ENCODE assay signal across 8 mouse cellular contexts in the genomic region with DNA sequence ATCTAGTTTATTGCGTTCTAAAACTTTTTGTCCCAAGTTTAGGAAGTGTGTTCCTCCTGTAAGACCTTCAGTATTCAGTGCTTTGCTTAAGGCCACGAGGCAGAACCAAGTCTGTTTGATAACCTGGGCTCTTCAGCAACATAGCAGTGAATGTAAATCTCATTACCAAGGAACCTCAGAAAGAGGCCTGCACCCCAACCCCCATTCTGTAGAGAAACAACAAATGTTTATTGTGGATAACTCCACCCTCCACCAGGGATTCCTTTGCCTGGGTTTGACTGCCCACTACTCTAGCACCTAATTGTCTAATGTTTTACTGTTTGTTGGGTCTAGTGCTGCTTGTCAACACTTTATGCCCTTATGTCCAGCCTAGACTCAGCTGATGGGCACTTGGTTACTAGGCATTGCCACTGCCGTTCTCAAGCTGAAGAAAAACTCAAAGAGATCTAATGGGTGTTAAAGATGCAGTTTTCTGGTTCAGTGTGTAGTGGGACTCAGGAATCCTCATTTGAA. TPM values are rescaled to one million over a fixed set of nuclear protein-coding genes. Genes with fewer than 3 reads are reported as not detected.
DNase-seq lines count a peak whose midpoint lies in the region; ATAC-seq lines count a peak whose summit lies in the region.

No protein-coding gene starts in this region.

- H3K9me3 ChIP-seq in lung, embryonic 15.5 days = no peaks in the 10 kb centered on the region
- no peaks in the 10 kb centered on the region for H3K9me3 ChIP-seq in embryonic facial prominence, embryonic 11.5 days (replicated peaks; ENCODE audit: control insufficient read depth, low read length)
- no peaks in the 10 kb centered on the region for H3K9me3 ChIP-seq in intestine, embryonic 16.5 days (ENCODE audit: control insufficient read depth, low read length)
- H3K9me3 ChIP-seq in neural tube, embryonic 15.5 days (replicated peaks) = no peaks in the 10 kb centered on the region

- peak overlapping the region; percentile 97 for H3K9ac ChIP-seq in lung, embryonic 15.5 days
- peak overlapping the region; percentile 84 for H3K9ac ChIP-seq in embryonic facial prominence, embryonic 11.5 days (replicated peaks; ENCODE audit: low read length)
- peak overlapping the region; percentile 81 for H3K9ac ChIP-seq in intestine, embryonic 16.5 days (ENCODE audit: low read depth, low read length)
- H3K9ac ChIP-seq in neural tube, embryonic 15.5 days (replicated peaks) = peak overlapping the region; percentile 94

- H3K4me1 ChIP-seq in lung, embryonic 15.5 days = peaks cover 22% of the 10 kb centered on the region
- peaks cover 2% of the 10 kb centered on the region; the same call in 1 of the 2 replicates for H3K4me1 ChIP-seq in embryonic facial prominence, embryonic 11.5 days (ENCODE audit: control insufficient read depth, insufficient read depth, low read length)
- peaks cover 6% of the 10 kb centered on the region; the same call in 1 of the 2 replicates for H3K4me1 ChIP-seq in intestine, embryonic 16.5 days (ENCODE audit: control insufficient read depth, insufficient read depth, low read length)
- H3K4me1 ChIP-seq in neural tube, embryonic 15.5 days = peaks cover 26% of the 10 kb centered on the region

- H3K4me2 ChIP-seq in lung, embryonic 15.5 days = peak overlapping the region; percentile 86
- H3K4me2 ChIP-seq in embryonic facial prominence, embryonic 11.5 days (ENCODE audit: low read depth, low read length) = peak overlapping the region; percentile 83
- H3K4me2 ChIP-seq in intestine, embryonic 16.5 days (ENCODE audit: low read depth, low read length) = peak overlapping the region; percentile 85
- H3K4me2 ChIP-seq in neural tube, embryonic 15.5 days = peak overlapping the region; percentile 70

- peak overlapping the region; percentile 70 for H3K4me3 ChIP-seq in lung, embryonic 15.5 days
- H3K4me3 ChIP-seq in embryonic facial prominence, embryonic 11.5 days (ENCODE audit: low read depth, low read length) = peak overlapping the region; percentile 99
- H3K4me3 ChIP-seq in intestine, embryonic 16.5 days (ENCODE audit: low read length) = peak overlapping the region; percentile 68
- peak overlapping the region; percentile 93 for H3K4me3 ChIP-seq in neural tube, embryonic 15.5 days (replicated peaks)

- no peak for ATAC-seq in lung, embryonic 15.5 days (ENCODE audit: borderline replicate concordance, extremely low read depth, low FRiP score, low TSS enrichment)
- ATAC-seq in embryonic facial prominence, embryonic 11.5 days (replicated peaks; ENCODE audit: insufficient number of reproducible peaks, low FRiP score, low TSS enrichment, low read depth) = no peak
- no peak for ATAC-seq in intestine, embryonic 16.5 days
- ATAC-seq in neural tube, embryonic 15.5 days (ENCODE audit: low FRiP score) = no peak
- ATAC-seq in erythroid progenitor cell, adult 5-6 weeks (replicated peaks; ENCODE audit: low FRiP score, poor library complexity, severe bottlenecking) = no peak

- no peaks in the 10 kb centered on the region for H3K27me3 ChIP-seq in lung, embryonic 15.5 days
- H3K27me3 ChIP-seq in embryonic facial prominence, embryonic 11.5 days (ENCODE audit: control insufficient read depth, insufficient read depth, low read length) = no peaks in the 10 kb centered on the region
- no peaks in the 10 kb centered on the region for H3K27me3 ChIP-seq in intestine, embryonic 16.5 days (replicated peaks; ENCODE audit: control insufficient read depth, insufficient read depth, low read length)
- H3K27me3 ChIP-seq in neural tube, embryonic 15.5 days (replicated peaks) = no peaks in the 10 kb centered on the region

- H3K36me3 ChIP-seq in lung, embryonic 15.5 days = peaks cover 5% of the 10 kb centered on the region; the same call in 1 of the 2 replicates
- no peaks in the 10 kb centered on the region for H3K36me3 ChIP-seq in embryonic facial prominence, embryonic 11.5 days (replicated peaks; ENCODE audit: control insufficient read depth, insufficient read depth, low read depth, low read length)
- peaks cover 3% of the 10 kb centered on the region for H3K36me3 ChIP-seq in intestine, embryonic 16.5 days (ENCODE audit: control insufficient read depth, insufficient read depth, low read length)
- peaks cover 12% of the 10 kb centered on the region for H3K36me3 ChIP-seq in neural tube, embryonic 15.5 days

- DNase-seq in lung, postnatal 4 days = no peak
- DNase-seq in embryonic facial prominence, embryonic 11.5 days (ENCODE audit: low spot score) = no peak
- DNase-seq in right cerebral cortex, postnatal 14 days = no peak
- no peak for DNase-seq in c-Kit-positive CD71-positive TER-119-positive erythroid progenitor cells, embryonic 14.5 days (ENCODE audit: low spot score)

- 21% methylated on average over 3 of the region's 3 CpGs for WGBS in lung, embryonic 15.5 days
- WGBS in embryonic facial prominence, embryonic 11.5 days = 53% methylated on average over 3 of the region's 3 CpGs
- 24% methylated on average over 3 of the region's 3 CpGs for WGBS in intestine, embryonic 16.5 days
- 31% methylated on average over 3 of the region's 3 CpGs for WGBS in neural tube, embryonic 15.5 days

- H3K27ac ChIP-seq in lung, embryonic 15.5 days = peak overlapping the region; percentile 100
- H3K27ac ChIP-seq in embryonic facial prominence, embryonic 11.5 days (replicated peaks; ENCODE audit: low read depth, low read length) = peak overlapping the region; percentile 68; the same call in 1 of the 2 replicates
- peak overlapping the region; percentile 87 for H3K27ac ChIP-seq in intestine, embryonic 16.5 days (ENCODE audit: low read length)
- peak overlapping the region; percentile 83 for H3K27ac ChIP-seq in neural tube, embryonic 15.5 days (replicated peaks)

RNA-seq across cellular contexts. Expression of a gene that starts 2.8 kb away (rescaled TPM):
- 554 and 556 TPM in 2 replicates for polyA plus RNA-seq in lung, embryonic 15.5 days (2015; fragmentation: Nextera tagmentation; extraction: Ambion mirVana)
- polyA plus RNA-seq in embryonic facial prominence, embryonic 11.5 days (2014; fragmentation: Nextera tagmentation; extraction: Ambion mirVana) = 405 and 423 TPM in 2 replicates
- polyA plus RNA-seq in intestine, embryonic 16.5 days (2015; fragmentation: Nextera tagmentation; extraction: Ambion mirVana) = 173 and 183 TPM in 2 replicates
- polyA plus RNA-seq in neural tube, embryonic 15.5 days (2015; fragmentation: Nextera tagmentation; extraction: Ambion mirVana) = 331 and 342 TPM in 2 replicates
- total RNA-seq in erythroid progenitor cell, adult 5-6 weeks (2015; ENCODE audit: low replicate concordance) = 145 and 147 TPM in 2 replicates
- 58.4 and 67.4 TPM in 2 replicates for total RNA-seq in erythroid progenitor cell, adult 5-6 weeks (2017; ENCODE audit: low replicate concordance)
